Mouse (Mus musculus) layer of hippocampus, postnatal 14 days (tissue): ENCODE data around the gene Samd15. TPM values are rescaled to one million over a fixed set of nuclear protein-coding genes. Genes with fewer than 3 reads are reported as not detected.

ENCODE experiments used
- DNase-seq, 2 experiments: peaks; one replicate each; pipeline ENCODE4 v3.0.0; 2021 to 2022; ENCODE audit warnings: low spot score in 2 of 2, mixed read lengths in 1 of 2
- total RNA-seq, 2 experiments: library from RNA; stranded (reverse); gene quantifications; 2 replicates each; pipeline ENCODE4 v1.2.3; 2021

Gene Samd15
- total RNA-seq, 2 experiments from 2014 or later: 2.5 to 3.7 TPM

DNA sequence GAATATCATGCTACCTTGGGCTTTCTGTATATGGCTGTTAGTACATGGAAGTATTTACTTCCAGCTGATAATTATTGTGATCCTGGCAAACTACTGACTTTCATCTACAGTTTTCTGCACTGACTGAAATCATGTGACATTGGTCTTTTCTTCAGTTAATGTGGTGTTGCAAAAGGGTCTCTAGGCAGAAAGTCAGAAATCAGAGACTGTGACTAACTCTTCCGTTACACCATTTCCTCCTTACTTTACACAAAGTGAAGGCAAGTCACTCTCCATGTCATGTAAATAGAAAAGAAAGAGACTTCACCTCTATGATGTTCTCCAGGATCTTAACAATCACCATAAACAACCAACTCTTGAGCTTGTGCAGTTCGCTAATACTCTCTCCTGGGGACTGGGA lies 30.1 kb downstream of the Samd15 start:
- DNase-seq: no peak

DNA sequence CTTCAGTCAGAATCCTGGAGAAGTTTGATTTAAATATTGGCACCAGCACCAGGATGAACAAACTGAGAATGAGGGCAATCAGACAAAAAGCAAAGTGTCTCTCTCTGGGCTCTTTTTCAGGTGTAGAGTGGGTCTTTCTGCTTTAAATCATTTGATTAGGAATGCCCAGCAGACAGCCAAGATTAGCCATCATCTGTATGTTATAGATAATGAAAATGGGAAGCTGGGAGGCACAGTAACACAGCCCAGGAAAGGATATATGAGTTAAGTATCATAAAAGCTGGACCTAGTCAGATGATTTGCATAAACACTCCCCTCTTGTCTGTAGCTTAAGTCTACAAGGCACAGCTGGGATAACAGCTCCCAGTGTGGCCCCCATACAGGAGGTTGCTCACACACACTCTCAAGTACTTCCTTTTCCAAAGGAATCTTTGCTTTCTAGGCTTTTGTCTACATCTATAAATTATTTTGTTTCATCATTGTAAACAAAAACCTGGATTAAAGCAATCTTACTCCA lies 30.9 kb downstream of the Samd15 start:
- DNase-seq: no peak

DNA sequence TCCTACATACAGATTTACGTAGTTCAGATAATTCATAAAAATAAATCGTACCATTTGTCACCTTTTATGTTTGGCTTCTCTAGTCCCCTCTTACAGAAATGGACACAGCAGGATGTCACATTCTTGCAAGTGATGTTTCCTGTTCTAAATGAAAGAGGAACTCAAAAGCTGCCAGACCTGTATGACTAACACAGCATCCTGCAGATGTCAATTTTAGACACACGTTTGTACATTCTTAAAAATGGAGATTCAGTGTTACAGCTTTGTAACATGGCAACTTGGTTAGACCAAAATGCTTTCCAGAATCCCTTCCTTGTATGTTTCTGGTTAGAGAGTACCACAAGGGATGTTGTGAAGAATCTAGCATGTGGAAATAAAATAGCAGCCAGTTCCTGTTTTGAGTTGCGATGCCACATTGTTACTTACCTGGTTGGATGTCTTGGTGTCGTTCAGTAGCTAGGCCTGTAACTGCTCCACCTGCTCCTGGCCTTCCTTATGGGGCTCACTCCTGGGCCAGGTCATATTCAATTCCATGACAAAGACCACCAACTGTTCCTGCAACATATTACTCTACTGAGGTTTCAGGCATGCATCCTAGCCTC lies 37.5 kb downstream of the Samd15 start:
- no peak for DNase-seq

DNA sequence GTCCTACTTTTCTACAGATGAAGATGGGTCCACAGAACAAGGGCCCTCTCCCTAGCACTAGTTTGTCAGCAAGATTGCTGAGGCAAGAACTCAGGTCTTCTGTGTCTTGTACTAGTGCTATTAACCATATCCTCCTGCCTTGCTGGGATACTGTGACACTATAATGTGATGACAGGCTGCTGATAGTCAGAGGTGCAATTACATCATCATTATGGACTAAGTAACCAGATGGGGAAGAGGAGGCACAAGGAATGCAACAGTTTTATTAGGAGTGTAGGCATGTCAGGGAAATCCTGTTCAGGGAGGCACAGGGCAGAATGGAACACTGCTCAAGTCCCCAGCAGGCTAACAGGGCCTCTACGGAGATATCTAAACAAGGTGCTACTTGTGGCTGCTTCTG lies 39.1 kb downstream of the Samd15 start, which contains the start of gene Noxred1:
Gene Noxred1, minus strand, starts transcription at position 101 of the 400 bp plus-strand sequence.
- no peak for DNase-seq

DNA sequence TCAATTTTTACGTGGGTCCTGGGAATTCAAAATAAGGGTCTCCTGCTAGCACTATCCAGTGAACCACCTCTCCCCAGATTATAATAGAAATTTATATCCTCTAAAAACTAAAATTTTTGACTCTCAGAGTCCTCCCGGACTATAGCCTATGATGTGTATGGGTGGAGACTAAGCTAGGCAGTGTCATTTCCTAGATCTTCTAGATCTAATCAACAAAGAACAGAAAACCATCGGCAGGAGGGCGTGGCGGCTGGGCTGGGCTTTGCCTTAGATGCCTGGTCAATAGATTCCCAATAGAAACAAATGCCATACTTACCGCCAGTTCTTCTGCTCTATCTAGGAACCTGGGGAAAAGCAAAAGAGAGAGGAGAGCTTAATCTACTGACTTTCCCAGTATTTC lies 50.6 kb downstream of the Samd15 start:
- DNase-seq: no peak

DNA sequence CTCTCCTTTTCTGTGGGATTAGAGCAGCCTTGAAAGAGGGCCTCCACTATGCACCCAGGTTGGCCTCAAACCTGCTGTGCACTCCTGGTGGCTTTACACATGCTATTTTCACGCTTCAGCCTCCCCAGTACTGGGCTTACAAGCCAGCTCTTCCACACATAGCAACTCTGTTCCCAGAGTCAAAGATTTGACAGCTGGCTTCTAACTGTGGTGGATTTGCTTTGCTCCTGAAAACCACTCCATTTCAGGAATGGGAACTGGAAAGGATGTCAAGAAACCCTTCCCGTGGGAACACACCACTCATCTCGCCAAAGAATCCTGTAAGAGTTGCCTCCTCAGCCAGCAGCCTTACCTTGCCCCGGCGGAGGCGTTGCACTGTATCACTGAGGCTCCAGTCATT lies 54.4 kb downstream of the Samd15 start:
- DNase-seq: no peak

DNA sequence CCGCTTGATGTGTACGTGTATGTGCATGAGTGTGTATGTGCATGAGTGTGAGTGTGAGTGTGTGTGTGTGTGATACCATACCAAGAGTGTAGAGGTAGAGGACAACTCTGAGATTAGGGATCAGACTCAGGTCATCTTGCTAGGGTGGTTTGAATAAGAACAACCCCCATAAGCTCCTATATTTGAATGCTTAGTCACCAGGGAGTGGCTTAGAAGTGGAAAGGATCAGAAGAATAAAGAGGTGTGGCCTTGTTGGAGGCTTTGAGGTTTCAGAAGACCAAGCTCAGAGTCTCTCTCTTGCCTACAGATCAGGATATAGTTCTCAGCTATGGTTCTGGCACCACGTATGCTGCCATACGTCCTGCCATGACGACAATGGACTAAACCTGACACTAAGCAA lies 57.1 kb downstream of the Samd15 start:
- no peak for DNase-seq

DNA sequence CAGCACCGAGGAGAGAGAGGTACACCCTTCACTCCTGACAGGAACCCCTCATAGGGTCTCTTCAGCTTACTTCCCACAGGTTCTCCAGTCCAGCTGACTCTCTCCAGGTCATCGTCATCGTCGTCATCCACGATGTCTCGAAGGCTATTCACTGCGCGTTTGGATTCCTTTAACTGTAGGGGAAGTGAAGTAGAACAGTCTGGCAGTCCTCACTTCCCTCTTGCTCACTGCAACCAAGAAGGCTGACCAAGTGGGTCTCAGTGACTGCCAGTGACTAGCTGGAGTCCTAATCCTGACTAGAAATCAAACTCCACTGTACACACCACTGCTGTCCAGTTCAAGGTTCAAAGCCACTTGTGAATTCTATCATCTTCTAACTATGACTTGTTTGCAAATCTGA lies 61.0 kb downstream of the Samd15 start:
- no peak for DNase-seq

Other genes with a start within 250 kb of the Samd15 start
- 10 to 100 TPM in 1 of 2 experiments, 1 to 10 TPM in 1; 9.3 to 22.9 TPM for gene Zdhhc22, start 209.3 kb upstream of the Samd15 start, total RNA-seq
- 10 to 100 TPM; 30.3 to 33.4 TPM for gene Tmem63c, start 178.4 kb upstream of the Samd15 start, total RNA-seq
- gene Ngb, start 97.2 kb upstream of the Samd15 start, total RNA-seq: 1 to 10 TPM; 1.5 to 2.6 TPM
- 10 to 100 TPM; 48.6 to 49.3 TPM for gene Gstz1, start 52.6 kb upstream of the Samd15 start, total RNA-seq
- 10 to 100 TPM; 19.0 to 21.3 TPM for gene Pomt2, start 51.8 kb upstream of the Samd15 start, total RNA-seq
- gene Tmed8, start 731 bp downstream of the Samd15 start, total RNA-seq: 10 to 100 TPM; 26.4 to 26.7 TPM
- 1 to 10 TPM in 1 of 2 experiments, under 1 TPM in 1; 0.93 to 1.2 TPM for gene Noxred1, start 39.0 kb downstream of the Samd15 start, total RNA-seq
- 10 to 100 TPM; 57.5 to 66.0 TPM for gene Vipas39, start 66.5 kb downstream of the Samd15 start, total RNA-seq
- gene Ahsa1, start 66.8 kb downstream of the Samd15 start, total RNA-seq: 100 to 1,000 TPM; 147 to 157 TPM
- under 1 TPM; 0.52 to 0.60 TPM for gene Ism2, start 100.0 kb downstream of the Samd15 start, total RNA-seq
- gene Sptlc2, start 188.6 kb downstream of the Samd15 start, total RNA-seq: 10 to 100 TPM; 50.3 to 60.5 TPM
- 10 to 100 TPM; 87.3 to 94.3 TPM for gene Slirp, start 244.2 kb downstream of the Samd15 start, total RNA-seq
- 10 to 100 TPM; 16.7 to 18.5 TPM for gene Alkbh1, start 244.3 kb downstream of the Samd15 start, total RNA-seq